Mouse (Mus musculus) spleen, postnatal 14 days (tissue): ENCODE measurements at regions not wholly inside any gene's neighbourhood (a gene's known extent, or its start where the extent isn't known, plus 50 kb on each side); places are given as distances from the start of the nearest gene placed in this dataset.

Experiments
- DNase-seq, 2 experiments: peaks; one replicate each; pipeline ENCODE4 v3.0.0; 2021 to 2022; ENCODE audit warnings: low spot score in 2 of 2

DNA sequence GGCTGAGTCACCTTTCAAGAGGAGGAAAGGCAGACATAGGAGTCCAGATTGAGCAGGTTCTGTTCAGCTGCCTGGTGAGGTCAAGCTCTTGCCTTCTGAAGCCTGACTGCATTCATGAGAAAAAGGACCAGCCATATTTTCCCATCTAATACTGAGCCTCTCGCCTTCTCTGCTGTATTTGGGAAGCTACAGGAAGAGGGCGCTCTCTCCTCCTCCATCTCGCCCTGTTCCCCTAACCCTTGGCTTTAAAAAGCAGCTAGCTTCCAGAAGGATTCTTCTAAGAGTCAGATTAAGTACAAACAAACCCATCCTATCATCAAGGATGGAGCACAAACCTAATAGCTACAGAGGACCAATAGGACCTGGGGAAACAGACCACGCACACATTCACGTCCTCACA lies 98.3 kb downstream of the Foxb1 start:
- no peak for DNase-seq

DNA sequence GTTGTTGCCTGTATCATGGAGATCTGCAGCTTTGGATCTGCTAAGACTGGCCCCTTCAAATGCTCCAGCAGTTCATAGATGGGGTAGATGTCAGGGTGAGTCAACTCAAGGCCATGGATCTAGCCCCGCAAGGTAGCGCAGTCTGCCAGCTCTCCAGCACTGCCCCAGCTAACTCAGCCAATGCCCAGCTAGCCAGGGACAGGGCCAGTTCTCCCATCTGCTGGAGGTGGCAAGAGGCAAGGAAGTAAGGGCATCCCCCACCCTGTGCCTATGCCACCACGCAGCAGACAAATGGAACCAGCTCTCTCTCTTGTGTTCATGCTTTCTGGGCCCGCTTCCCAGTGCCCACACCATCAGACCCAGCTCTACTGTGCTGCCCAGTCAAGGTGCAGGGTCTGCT lies 102.5 kb downstream of the Foxb1 start:
- DNase-seq = no peak

DNA sequence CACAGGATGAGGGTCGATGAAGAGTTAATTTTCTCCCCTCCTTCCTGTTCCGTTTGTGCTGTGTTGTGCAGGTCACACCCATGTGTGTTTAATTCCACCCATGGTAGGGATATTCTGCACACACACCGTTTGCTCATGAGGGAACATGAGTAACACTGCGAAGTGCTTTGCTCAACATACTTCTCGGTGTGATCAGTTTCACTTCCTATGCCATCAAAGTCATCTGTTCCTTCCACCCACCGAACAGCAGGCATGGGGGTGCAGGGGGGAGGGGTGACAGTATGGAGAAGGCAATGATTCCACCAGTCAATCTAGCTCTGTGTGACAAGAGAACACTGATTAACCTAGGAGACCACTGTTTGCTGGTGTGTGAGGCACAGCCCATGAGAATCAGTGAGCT lies 104.7 kb downstream of the Foxb1 start:
- no peak for DNase-seq

DNA sequence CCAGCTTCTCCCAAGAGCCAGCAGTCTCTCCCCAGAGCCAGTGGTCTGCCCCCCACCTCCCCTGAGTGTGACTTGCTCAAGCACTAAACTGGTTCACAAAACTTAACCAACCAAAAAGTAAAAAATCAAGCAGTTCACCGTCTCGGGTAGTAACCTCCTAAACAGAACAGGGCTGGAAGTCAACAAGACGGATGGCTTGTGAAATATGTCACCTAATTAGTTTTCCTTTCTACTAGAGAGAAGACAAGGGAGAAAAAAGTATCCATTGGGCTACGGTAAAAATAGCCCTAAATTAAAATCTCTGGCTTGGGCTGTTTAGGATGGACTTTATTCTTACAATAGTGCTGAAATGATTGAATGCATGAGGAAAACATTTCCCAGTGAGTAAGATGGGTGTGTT lies 108.6 kb downstream of the Foxb1 start:
- DNase-seq = no peak

DNA sequence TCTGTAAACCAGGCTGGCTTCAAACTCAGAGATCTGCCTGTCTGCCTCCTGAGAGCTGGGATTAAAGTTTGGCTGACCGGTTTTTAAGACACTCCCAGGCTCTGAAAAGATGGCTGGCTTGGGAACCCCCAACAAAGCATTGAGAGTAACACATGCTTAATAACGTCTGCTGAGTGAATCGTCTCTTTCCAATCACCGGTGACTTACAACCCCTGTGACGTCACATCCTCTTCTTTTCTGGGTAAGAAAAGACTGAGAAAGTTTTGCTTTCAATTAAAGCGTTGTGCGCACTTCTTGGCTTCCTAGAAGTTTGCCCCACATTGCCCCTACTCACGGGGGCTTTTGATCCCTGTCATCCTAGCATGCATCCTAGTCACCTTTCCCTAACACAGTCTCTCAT lies 109.1 kb downstream of the Foxb1 start:
- no peak for DNase-seq

DNA sequence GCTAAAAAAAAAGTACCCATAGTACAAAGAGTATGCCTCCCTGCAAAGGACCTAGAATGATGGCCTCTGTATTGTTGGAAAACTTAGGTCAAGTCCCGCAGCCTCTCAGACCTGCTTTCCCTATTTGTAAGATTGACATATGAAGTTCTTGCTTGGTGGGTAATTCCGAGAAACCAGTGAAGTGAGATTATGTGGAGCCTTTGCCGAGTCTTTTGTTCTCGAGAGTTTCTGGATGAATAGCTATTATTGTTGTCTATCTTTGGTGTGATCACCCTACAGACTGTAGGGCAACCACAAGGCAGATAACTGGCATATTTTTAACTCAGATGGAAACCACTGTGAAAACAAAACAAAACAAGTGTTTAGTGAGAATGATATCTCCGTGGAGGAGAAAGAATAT lies 118.1 kb downstream of the Foxb1 start:
- DNase-seq = no peak

DNA sequence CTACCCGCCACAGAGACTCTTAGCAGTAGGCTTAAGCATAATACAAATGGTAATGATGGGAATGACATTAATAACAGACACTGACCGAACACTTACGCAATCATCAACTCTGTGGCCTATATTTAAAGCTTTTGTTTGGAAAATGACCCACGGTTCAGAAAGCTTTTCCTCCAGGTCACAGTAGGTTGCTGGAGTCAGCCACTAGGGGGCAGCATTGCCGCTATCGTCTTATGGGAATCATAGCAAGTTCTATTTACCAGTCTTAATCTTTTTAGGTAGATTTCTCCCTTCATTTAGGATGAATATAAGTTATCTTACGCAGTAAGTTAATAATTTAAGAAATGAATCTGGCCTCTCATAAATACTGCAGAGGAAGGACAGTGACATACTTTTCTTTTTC lies 137.4 kb downstream of the Foxb1 start:
- peak; percentile 12 to 45 for DNase-seq

DNA sequence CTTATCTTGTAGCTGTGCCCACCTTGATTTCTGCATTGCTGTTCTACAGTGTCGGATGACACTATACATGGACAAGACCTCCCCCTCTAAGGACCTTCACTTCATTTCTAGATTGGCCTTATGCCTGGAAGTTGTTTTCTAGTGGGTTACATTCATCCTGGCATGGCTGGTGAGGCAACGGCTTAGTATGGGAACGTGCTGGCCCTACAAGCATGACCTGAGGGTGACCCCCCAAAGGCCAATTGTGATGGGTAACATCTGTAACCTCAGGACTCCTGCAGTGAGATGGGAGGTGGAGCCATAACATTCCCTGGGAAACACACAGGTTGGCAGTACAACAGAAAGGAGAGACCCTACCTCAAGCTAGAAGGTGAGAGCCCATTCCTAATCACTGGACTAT lies 139.7 kb downstream of the Foxb1 start:
- DNase-seq = no peak

DNA sequence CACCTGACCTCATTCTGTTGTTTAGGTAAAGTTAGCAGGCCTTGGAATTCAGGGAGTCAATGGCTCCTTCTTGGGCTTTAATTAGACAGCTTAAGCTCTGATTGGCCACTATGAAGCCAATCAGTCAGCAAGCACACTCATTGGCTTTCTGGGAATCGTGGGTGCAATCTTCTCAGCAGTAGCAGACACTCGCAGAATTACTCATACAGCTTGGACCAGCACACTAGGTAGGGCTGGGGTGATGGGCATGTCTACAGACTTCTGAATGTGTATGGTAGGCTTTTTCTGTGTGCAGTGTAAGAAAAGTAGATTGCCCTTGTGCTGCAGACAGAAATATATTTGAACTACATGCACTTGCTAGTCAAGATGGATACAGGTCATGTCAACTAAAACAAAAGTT lies 143.4 kb downstream of the Foxb1 start:
- no peak for DNase-seq

DNA sequence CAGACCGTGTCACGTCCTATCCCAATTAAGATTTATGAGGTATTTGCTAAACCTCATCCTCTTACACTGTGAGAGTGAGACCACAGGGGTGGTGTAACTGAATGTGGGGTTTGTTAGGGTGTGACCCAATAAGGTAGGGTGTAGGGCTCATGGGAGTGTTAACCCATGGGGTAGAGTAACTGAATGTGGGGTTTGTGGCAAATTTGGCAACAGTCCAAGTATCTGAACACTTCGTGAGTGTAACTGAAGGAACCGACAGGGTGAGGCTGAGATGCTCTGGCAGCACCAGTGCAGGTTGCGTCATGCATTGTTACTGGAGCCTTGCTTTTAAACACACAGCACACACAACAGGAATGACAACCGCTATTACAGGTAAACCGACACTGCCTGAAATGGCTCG lies 144.1 kb downstream of the Anxa2 start:
- DNase-seq = no peak

DNA sequence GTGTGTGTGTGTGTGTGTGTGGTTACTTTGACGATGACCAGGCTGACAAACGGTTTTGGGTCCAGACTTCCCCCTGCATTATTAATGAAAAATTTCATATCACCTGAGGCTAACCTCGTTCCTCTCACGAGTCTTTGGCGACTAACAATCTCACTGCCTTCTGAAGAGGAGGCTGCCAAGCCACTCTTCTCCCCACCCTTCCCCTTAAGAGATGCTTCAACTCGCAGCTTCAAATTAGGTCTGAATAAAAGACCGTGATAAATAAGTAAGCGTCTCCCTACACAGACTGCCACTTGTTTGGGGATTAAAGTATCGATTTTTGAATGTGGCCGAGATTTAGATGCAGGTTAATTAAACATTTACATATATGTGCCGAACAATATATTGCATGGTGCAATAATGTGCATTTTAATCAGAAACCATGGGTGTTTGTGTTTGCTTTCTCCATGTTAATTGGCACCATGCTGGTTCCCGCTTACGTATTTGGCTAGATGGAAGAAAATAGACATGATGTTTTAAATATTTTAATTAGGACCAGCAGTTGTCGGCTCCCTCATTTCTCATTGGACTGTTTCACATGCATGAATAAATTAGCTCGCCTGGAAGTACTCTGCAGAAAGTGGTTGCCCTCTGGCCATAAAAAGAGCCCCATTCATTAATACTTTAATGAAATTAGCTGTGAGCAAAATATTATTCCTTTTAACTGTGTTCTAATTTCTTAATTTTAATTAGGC lies 139.1 kb downstream of the Anxa2 start:
- no peak for DNase-seq

DNA sequence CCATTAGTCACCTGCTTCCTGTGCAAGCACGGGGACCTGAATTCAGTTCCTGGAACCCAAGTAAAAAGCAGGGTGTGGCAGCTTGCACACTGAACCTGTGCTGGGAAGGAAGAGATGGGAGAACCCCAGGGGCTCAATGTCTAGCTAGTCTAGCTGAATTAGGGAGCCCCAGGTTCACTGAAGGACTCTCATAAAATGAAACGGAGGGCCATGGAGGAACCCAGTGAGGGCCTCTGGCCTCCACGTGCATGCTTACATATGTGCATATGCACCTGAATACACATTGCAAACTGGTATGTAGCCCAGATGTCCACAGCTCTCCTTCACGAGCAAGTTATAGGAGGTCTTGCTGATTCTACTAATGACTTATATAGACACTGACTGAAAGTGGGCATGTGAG lies 135.4 kb downstream of the Anxa2 start:
- no peak for DNase-seq

DNA sequence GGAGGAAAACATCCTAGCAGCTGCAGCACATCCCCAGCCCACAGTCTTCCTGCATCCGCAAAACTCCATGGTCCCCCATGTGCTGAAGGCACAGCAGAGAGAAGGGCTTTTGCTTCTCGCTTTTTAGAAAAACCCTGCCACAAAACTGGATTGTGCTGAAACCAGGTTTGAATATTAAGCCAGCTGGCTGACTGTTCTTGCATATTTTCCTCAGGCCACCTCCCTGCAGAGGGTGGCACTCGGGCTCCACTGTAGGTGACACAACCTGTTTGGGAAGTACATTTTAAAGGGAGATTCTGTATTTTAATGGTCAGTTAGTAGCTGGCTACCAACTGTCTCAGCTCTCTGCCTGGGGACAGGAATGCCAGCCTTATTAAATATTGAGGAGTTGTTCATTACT lies 133.7 kb downstream of the Anxa2 start:
- DNase-seq = no peak

DNA sequence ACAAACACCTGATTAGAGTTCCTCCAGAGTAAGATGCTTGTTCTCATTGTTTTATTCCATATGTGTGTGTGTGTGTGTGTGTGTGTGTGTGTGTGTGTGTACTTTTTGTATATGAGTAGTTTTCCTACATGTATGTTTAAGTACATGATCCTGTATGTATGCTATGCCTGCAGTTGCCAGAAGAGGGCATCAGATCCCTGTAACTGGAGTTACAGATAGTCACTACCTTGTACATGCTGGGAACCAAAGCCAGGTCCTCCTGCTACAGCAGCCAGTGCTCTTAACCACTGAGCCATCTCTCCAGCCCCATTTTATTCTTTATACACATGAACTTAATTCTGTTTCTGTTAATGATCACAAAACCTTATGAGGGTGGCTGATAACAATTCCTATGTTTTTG lies 127.8 kb downstream of the Anxa2 start:
- DNase-seq = no peak

DNA sequence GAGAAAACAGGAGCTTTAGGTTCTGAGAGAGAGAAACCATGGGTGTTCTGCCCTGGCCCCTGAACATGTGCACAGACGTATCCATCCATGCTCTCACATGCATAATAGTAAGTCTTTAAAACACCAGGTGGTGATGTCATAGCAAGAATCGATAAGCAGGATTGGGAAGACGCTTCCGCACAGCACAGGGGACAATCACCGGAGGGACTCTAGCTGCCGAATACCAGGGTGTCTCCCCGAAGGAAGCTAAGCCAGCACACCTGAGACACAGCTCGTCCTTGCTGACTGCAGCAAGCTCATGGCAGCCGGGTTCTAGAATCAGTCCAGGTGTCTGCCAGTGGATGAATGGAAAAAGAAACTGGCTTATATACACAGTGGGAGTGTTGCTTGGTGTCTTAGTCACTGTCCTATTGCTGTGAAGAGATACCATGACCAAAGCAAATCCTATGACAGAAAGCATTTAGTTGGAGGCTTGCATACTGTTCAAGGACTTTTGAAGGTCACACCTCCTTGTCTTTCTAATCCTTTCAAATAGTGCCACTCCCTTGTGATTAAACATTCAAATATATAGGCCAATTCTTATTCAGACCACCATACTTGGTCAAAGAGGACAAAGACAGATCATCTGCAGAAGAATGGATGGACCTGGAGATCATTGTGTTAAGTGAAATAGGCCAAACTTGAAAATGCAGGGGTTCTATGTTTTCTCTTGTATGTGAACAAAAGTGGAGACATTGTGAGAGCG lies 124.4 kb downstream of the Anxa2 start:
- DNase-seq = no peak

DNA sequence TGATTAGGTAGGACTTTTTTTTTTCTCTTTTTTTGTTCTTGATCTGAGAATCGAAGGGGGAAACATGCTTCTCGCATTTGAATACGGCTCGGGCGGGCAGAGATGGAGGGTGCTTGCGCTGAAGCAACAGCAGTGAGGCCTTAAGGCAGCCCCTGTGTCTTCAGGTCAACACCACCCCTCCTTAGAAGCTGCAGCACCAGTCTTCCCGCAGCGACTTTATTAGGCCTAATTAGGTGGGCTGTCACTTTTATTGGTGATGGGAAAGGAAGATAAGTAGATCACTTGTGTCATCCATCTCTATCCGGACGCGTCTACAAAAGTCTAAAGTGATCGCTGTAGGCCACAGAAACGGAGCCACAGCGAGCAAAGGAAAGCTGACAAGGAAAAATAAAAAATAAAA lies 122.0 kb downstream of the Anxa2 start:
- DNase-seq = no peak

DNA sequence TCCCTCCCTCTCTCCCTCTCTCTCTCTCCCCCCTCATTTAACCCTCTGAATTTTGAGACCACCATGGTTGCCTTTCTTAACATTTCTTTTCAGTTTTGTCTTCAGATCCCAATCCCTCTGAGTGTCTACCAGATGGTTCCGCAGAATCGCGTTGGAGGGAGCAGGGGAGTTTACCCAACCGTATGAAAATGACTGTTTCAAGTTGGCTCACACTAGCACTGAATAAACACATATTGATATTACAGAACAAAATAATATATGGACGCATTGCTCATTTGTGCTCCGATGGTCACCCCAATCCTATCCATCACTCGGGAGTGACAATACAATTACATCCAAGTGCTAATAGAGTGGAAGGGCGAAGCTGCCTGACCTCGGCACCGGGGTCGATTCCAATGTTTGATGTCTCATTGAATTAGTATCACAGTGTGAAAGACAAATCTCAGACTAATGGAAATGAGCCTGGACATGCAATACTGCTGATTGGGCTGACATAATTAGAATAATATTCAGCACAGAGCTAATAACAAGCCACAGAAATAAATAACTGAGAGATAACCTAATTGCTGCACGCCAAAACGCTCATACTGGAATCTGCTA lies 115.3 kb downstream of the Anxa2 start:
- DNase-seq = no peak

DNA sequence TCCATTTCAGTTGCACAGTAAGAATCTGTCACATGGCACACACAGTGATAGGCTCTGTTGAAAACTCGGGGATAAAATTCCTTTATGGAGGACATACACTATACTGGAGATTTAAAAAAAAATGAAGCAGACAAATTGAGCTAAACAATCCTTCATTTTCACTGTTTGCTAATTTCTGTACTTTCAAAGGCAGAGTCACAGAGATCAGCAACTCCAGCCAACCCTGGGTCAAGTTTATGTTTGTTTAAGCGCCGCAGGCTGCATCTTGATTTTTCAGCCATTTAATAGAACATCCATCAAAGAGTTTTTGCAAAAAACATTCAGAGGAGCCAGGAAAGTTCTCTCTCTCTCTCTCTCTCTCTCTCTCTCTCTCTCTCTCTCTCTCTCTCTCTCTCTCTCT lies 114.8 kb downstream of the Anxa2 start:
- no peak for DNase-seq

DNA sequence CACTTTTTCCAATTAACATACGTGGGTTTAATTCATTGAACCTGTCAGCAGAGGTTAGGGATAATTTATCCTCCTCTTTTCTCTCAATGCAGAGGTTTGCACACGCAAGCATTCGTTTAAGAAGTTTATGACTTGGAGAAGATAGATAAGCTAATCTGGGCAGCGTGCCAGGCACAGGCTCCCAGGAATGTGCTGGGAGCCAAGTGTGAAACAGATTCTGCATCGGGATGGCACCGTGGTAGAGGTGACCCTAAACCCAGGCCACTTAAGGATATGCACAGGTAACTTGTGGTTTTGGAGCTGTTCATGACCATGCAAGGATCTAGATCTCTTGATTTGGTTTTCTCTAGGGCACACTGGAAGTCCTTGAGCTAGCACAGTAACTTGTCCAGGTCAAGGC lies 113.6 kb downstream of the Anxa2 start:
- no peak for DNase-seq

DNA sequence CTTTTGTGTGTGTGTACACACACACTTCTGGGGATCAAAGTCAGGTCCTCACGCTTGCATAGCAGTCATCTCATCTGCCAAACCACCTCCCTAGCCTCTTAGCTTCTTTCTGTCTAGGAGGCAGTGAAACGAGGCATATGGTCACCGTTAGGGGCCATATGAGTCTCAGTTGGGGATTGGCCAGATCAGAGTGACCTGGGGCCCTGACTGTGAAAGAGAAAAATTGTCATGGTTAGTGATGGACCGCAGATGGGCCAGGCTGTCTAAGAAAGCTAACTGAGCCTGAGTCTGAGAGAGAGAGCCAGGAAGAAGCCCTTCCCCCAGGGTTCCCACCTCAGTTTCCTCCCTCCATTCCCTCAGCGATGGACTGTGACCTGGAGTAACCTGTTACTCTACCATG lies 89.8 kb downstream of the Anxa2 start:
- no peak for DNase-seq
